Mouse (Mus musculus) kidney, adult 2 months (tissue): ENCODE measurements around the gene Pi4kb.

Experiments
- CTCF ChIP-seq: fragments of 200-500 bp; conservative IDR thresholded peaks from 2 replicates; pipeline ENCODE4 v1.5.1; 2011; ENCODE audit warnings: low read depth, mild to moderate bottlenecking, control low read depth, low read length, moderate library complexity, mixed read lengths; ENCODE audit not compliant: insufficient read depth, insufficient read length
- POLR2A ChIP-seq: fragments of 200-500 bp; IDR thresholded peaks from one replicate; pipeline ENCODE4 v1.6.1; 2011; ENCODE audit warnings: low read depth, low read length, control low read depth

GRCm38 (mm10) chr3:95014428-95015151, 40.1 kb downstream of the Pi4kb start:
- TF ChIP-seq CTCF (no peak), POLR2A (no peak)
